Mouse (Mus musculus) left cerebral cortex, postnatal 25 days (tissue): ENCODE data around the gene Sfxn5. TPM values are rescaled to one million over a fixed set of nuclear protein-coding genes. Genes with fewer than 3 reads are reported as not detected.

Experiments used
- DNase-seq, 2 experiments: peaks; one replicate each; pipeline ENCODE4 v3.0.0; 2022; ENCODE audit warnings: low spot score in 2 of 2, mixed read lengths in 1 of 2
- intact Hi-C: fragments of 180-260 bp; cut with DNase I; formaldehyde crosslinking; loops from one replicate; pipeline ENCODE4 v1.15.1; 2025
- microRNA-seq, 2 experiments: library from miRNA; unstranded; fragments of <30 nt; microRNA quantifications; one replicate each; pipeline ENCODE4 v1.2.0; 2022
- total RNA-seq, 2 experiments: library from RNA; stranded (reverse); gene quantifications; 2 replicates each; pipeline ENCODE4 v1.2.3; 2021

The Sfxn5 gene
- total RNA-seq, 2 experiments from 2014 or later, result 165 TPM

DNA sequence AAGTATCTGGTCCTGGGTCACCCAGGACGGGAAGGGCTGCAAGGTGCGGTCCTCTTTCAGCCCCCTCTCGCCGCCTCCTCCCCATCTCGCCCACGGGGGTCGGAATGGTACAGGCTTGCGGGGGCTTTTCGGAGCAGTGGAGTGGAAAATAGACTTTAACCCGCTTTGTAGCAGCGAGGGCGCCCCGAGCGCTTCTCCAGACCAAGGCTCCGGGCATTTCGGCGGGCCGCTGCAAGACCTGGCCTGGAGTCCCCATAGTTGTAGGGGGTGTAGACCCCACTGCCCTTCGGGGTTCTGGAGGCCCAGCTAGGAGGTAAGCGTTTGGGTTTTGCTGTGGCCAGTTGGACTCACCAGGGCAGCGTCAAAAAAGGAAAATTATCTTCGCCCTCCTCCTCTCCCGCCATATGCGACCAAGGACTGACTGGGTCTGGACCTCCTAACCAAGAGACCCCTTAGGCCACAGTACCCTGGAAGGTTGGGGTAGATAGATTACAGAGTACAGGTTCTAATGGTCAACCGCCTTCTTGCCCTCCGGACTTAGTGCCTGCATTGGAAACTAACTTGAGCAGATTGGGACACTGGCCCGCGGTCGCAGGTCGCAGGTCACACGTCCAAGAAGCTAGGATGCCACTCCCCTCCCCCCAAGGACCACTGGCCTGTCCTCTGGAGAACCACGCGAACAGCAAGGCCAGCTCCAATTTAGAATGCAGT is 147.0 kb downstream of the Sfxn5 start:
- intact Hi-C loops, result loop anchor here (2.0 kb wide), 1 partner anchor 33 kb away; no protein-coding TSS in a partner anchor
- DNase-seq, result no peak

DNA sequence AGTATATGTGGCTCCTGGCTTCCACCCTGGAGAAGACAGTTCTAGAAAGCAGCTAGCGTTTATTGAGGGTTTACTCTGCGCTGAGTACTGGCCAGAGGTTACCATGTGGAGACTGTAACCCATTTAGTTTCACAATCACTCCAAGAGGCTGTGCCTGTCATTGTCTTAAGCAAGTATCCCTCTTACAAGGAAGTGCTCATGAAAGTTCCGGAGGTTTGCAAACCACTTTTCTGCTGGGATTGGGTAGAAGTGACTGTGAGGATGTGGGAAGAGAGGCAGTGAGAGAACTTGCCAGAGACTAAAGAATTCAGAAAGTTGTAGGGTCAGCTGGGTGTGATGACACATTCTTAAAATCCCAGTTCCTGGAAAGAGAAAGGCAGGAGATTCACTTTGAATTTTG is 149.3 kb downstream of the Sfxn5 start:
- DNase-seq, result no peak
- intact Hi-C loops, result loop anchor here (2.0 kb wide), 1 partner anchor 55 kb away; no protein-coding TSS in a partner anchor

DNA sequence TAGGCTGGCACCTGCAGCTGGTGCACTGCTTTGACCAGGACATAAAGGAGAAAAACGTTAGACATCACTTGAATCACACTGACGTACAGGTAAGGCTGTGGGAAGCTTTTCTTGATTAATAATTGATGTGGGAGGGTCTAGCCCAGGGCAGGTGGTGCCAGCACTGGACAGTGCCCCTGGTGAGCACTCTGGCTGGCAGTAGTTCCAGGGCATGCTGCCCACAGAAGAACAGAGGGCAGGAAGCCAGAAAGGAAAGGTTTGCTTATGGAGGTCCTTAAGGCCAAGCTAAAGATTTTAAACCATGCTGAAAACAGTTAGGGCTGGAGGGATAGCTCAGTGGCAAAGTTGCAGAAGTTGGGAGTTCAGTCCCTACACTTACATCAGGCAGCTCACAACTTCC is 153.2 kb downstream of the Sfxn5 start:
- DNase-seq, result no peak
- intact Hi-C loops, result no loop called here

DNA sequence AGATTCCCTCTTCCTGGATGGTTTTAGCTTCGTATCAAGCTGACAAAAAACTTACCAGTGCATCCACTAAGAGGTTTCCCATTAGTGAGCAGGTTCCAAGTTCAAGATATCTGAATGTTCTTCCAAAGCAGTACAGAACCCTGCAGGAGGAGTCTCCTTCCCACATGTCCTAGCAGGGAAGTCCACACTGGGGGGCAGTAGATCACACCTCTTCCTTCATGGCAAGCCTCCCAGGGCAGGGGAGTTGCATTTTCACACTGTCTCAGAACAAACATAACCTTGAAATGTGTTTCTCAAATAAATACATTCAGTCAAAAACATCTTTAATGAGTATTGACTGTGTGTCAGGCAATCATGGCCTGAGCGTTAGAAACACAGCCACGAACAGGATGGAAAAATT is 153.7 kb downstream of the Sfxn5 start:
- no peak for DNase-seq
- intact Hi-C loops, result no loop called here

DNA sequence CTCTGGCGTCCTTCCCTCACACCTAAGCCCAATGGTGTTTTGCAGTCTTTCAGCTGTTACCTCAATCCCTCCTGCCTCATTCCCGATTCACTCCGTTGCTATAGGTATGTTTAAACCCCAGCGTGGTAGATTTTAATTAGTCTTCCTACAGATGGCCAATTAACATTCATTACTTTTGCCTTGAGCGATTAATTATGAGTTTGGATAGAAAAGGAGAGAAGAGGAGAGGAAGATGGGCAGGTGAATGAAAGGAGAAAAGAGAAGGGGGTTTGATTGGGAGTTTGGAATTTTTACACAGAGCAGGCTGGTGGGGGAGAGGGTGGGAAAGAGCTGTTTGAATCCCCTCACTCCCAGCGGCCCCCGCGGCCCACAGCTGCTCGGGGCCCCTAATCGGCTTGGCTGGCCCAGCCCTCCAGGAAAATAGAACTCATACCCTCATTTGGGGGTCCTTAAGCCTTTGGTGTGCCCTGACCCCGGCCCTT is 167.7 kb downstream of the Sfxn5 start:
- intact Hi-C loops, result no loop called here

More for the DNA sequence above, 167.7 kb downstream of the Sfxn5 start:
- DNase-seq, result no peak

Small RNA genes within 50 kb of the gene (microRNA-seq; reads per million reads assigned to microRNA genes)
- gene Mir705, result 0 reads per million in 2 experiments

Other genes with a start within 250 kb of the Sfxn5 start
- gene Spr, start 195.7 kb downstream of the Sfxn5 start, total RNA-seq, result 10 to 100 TPM; 36.9 to 38.2 TPM
- gene Emx1, start 146.0 kb downstream of the Sfxn5 start, total RNA-seq, result 10 to 100 TPM; 33.6 to 33.7 TPM
- gene Rab11fip5, start 41.2 kb upstream of the Sfxn5 start, total RNA-seq, result 10 to 100 TPM; 65.7 to 66.8 TPM
- not detected for gene Noto, start 90.5 kb upstream of the Sfxn5 start, total RNA-seq
- 10 to 100 TPM; 38.6 to 39.4 TPM for gene Smyd5, start 98.6 kb upstream of the Sfxn5 start, total RNA-seq
- gene Cct7, start 118.1 kb upstream of the Sfxn5 start, total RNA-seq, result 100 to 1,000 TPM; 206 to 214 TPM
- 10 to 100 TPM; 25.6 to 28.5 TPM for gene Pradc1, start 118.5 kb upstream of the Sfxn5 start, total RNA-seq
- 100 to 1,000 TPM; 109 to 112 TPM for gene Fbxo41, start 169.6 kb upstream of the Sfxn5 start, total RNA-seq
- gene Egr4, start 180.2 kb upstream of the Sfxn5 start, total RNA-seq, result 10 to 100 TPM; 52.8 to 54.4 TPM